Mouse (Mus musculus) intestine, postnatal 0 days (tissue): Measurements from ENCODE around the gene Ndufa13. TPM values are rescaled to one million over a fixed set of nuclear protein-coding genes. Genes with fewer than 3 reads are reported as not detected.

Source experiments
- ATAC-seq: fragments of 200-750 bp; cut with Nextera tagmentation; 2 replicates; pipeline ENCODE4 v1.8.0; 2017; ENCODE audit warnings: mild to moderate bottlenecking, moderate TSS enrichment, moderate library complexity
- H3K27ac ChIP-seq: fragments of 300-500 bp; sonication (generic); 2 replicates; pipeline ENCODE4 v1.5.1; 2014; ENCODE audit warnings: mild to moderate bottlenecking, low read depth, low read length, moderate library complexity
- H3K27me3 ChIP-seq: fragments of 300-500 bp; sonication (generic); replicated peaks from 2 replicates; pipeline ENCODE4 v1.6.1; 2014; ENCODE audit warnings: low read length, mixed read lengths; ENCODE audit not compliant: control insufficient read depth, insufficient read depth
- H3K36me3 ChIP-seq: fragments of 300-500 bp; sonication (generic); 2 replicates; pipeline ENCODE4 v1.6.1; 2014; ENCODE audit warnings: mild to moderate bottlenecking, moderate library complexity; ENCODE audit not compliant: control insufficient read depth, insufficient read depth
- H3K4me1 ChIP-seq: fragments of 300-500 bp; sonication (generic); replicated peaks from 2 replicates; pipeline ENCODE4 v1.6.1; 2014; ENCODE audit warnings: antibody characterized with exemption, low read length, mixed read lengths; ENCODE audit not compliant: control insufficient read depth, insufficient read depth
- H3K4me2 ChIP-seq: fragments of 300-500 bp; sonication (generic); replicated peaks from 2 replicates; pipeline ENCODE4 v1.6.1; 2014; ENCODE audit warnings: low read depth, mild to moderate bottlenecking, moderate library complexity
- H3K4me3 ChIP-seq: fragments of 300-500 bp; sonication (generic); 2 replicates; pipeline ENCODE4 v1.5.1; 2014; ENCODE audit warnings: low read depth, low read length
- H3K9ac ChIP-seq: fragments of 300-500 bp; sonication (generic); 2 replicates; pipeline ENCODE4 v1.6.1; 2014; ENCODE audit warnings: mild to moderate bottlenecking, low read depth, low read length
- H3K9me3 ChIP-seq: fragments of 300-500 bp; sonication (generic); 2 replicates; pipeline ENCODE4 v1.6.1; 2016; ENCODE audit warnings: mixed run types; ENCODE audit not compliant: control insufficient read depth
- CTCF ChIP-seq: sonication (generic); IDR thresholded peaks from 2 replicates; pipeline ENCODE4 v1.5.1; 2016; ENCODE audit warnings: low read depth, mild to moderate bottlenecking, control low read depth, antibody characterized with exemption, moderate library complexity
- WGBS: fragments of 180-500 bp; shearing (Covaris S2); extraction: QIAGEN DNeasy Blood & Tissue Kit; methylation state at CpG from one replicate; pipeline ENCODE4 v1.1.7; 2014; 5-methylcytosine and 5-hydroxymethylcytosine counted together
- polyA plus RNA-seq: library from polyadenylated mRNA; unstranded; fragments of >200 nt; fragmentation: Nextera tagmentation; extraction: Ambion mirVana; gene quantifications from 2 replicates; pipeline ENCODE4 v1.2.1, GENCODE M21; 2015

The Ndufa13 gene
- polyA plus RNA-seq, 1 experiment from 2014 or later: 310 TPM

DNA sequence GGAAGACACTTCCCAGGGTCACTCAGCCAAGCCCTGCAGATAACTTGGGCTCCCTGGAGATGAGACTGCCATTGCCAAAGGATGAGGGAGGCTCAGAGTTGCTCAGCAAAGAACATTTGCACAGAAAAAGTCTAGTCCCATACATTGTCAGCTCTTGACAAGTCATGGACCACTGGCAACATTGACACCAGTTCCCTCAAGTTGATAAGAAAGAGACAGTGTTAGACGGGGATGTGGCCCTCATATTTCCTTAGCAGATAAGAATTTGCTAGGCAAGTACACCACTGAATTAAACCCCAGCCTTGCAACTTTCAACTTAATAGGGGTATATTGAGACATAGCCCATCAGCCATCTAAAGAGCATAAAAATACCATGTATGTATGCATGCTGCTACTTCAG lies 21.6 kb upstream of the Ndufa13 start:
- H3K9me3 ChIP-seq: no peaks in the 10 kb centered on the region
- no peak for ATAC-seq
- no peak overlapping the region for H3K4me2 ChIP-seq
- no peak overlapping the region for H3K27ac ChIP-seq
- H3K36me3 ChIP-seq: peaks cover 19% of the 10 kb centered on the region; the same call in 1 of the 2 replicates
- peaks cover 3% of the 10 kb centered on the region; the same call in 1 of the 2 replicates for H3K4me1 ChIP-seq
- no peak overlapping the region for H3K9ac ChIP-seq
- WGBS: 38% methylated on average over 1 of the region's 1 CpGs
- H3K27me3 ChIP-seq: no peaks in the 10 kb centered on the region
- no peak overlapping the region for H3K4me3 ChIP-seq
- TF ChIP-seq CTCF: no peak

DNA sequence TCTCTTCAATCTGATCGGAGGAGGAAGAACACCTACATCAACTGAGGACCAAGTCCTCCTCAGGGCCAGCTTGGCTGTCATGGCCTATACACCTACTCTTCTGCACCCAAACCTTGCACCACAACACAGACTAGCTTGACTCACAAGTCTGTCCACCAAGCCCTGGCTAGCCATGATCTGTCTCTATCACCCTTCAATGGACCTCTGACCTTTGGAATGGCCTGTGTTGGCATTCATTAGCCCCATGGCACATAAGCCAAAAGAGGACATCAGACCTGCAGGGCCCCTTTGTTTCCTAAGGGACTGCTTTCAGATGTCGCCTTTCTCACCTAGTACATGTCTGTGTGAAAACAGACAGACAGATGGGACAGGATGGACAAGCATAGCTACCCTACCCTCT lies 18.8 kb upstream of the Ndufa13 start:
- H3K4me3 ChIP-seq: no peak overlapping the region
- H3K27ac ChIP-seq: peak overlapping the region; percentile 71
- peak; percentile 31; the same call in 1 of the 2 replicates for ATAC-seq
- H3K9me3 ChIP-seq: no peaks in the 10 kb centered on the region
- no peak for TF ChIP-seq CTCF
- peaks cover 3% of the 10 kb centered on the region; the same call in 1 of the 2 replicates for H3K4me1 ChIP-seq
- 0 out of 2 replicates have a peak overlapping the region, but pooled peaks have one; percentile 13 for H3K4me2 ChIP-seq
- H3K9ac ChIP-seq: no peak overlapping the region
- peaks cover 32% of the 10 kb centered on the region for H3K36me3 ChIP-seq
- WGBS: 82% methylated on average over 2 of the region's 2 CpGs
- H3K27me3 ChIP-seq: no peaks in the 10 kb centered on the region

DNA sequence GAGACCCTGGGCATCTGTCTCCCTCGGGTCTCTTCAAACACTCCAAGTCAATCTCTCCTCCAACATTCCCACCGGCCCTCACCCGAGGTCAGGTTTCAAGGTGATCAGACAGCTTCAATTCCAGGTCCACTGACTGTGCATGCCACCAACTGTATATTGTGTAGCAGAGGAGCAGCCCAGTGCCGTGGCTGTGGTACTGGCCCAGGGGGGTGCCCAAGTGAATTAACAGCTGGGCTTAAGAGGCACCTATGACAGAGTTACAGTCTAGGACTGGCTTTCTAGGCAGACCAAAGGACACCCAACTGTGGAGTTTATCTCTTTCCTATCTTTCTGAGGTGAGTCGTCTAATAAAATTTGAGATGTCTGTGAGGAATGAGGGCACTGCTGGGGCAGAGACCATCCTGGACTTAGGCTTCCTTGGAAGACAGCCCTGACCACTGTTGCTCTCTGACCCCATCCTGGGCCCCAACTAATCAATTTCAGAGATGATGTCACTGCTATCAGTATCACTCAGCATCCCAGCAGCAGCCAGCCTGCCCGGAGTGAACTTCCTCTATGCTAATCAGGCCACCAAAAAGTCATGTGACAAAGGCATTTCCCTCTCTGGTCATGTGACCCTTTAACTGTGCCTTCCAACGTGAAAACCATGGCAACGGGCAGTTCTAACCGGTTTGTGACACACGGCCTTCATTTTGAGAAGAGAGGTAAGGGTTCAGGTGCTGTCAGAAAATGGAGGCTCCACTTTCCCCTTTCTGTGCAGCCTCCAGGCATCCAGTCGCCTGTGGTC lies 17.7 kb upstream of the Ndufa13 start:
- Histone ChIP-seq H3K9me3 (no peaks in the 10 kb centered on the region), H3K27me3 (no peaks in the 10 kb centered on the region), H3K27ac (peak overlapping the region; percentile 71), H3K4me2 (peak overlapping the region; percentile 13; the same call in 1 of the 2 replicates), H3K4me1 (peaks cover 3% of the 10 kb centered on the region; the same call in 1 of the 2 replicates), H3K4me3 (no peak overlapping the region), H3K9ac (no peak overlapping the region), H3K36me3 (peaks cover 43% of the 10 kb centered on the region)
- WGBS: 32% methylated on average over 11 of the region's 11 CpGs
- TF ChIP-seq CTCF: no peak
- peak; percentile 81 for ATAC-seq

DNA sequence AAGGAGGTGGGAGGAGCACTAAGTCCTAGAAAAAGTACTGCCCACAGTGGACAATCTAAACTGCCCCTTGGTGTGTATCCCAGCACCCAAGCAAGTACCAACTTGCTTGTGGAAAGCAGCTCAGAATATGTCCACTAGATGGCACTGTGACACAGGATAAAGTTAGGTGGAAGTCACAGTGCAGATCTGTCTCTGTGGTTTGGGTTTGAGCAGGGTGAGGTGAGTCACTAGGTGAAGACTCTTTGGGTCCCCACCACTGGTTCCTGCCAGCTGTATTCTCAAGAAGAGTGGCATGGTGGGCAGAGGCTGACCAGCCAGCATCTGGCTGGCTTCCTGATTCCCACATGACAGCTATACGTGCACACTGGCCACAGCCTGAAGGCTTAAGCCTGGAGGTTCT lies 16.7 kb upstream of the Ndufa13 start:
- peak; percentile 94 for TF ChIP-seq CTCF
- Histone ChIP-seq H3K9ac (no peak overlapping the region), H3K9me3 (no peaks in the 10 kb centered on the region), H3K4me2 (no peak overlapping the region), H3K27me3 (no peaks in the 10 kb centered on the region), H3K27ac (no peak overlapping the region), H3K4me1 (peaks cover 3% of the 10 kb centered on the region; the same call in 1 of the 2 replicates), H3K36me3 (peaks cover 53% of the 10 kb centered on the region), H3K4me3 (no peak overlapping the region)
- ATAC-seq: no peak
- WGBS: 58% methylated on average over 1 of the region's 1 CpGs

DNA sequence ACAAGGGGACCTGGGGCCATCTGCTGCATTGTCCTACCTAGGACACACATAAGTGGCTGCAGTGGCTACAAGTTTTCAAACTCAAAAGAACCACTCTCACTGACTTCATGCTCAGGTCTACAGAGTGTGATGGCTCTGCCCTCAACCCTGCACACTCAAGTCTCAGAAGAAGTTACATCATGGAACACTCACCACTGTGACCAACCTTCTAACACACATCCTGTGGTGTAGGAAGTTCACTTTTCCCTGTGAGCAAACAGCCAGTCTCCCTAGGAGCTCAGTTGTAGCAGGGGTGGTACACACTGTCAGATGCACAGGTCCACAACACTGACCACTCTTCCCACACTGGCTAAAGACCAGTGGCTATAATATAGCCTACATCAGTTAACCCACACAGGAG lies 16.1 kb upstream of the Ndufa13 start:
- no peak overlapping the region for H3K4me3 ChIP-seq
- no peak overlapping the region for H3K27ac ChIP-seq
- no peaks in the 10 kb centered on the region for H3K27me3 ChIP-seq
- no peak overlapping the region for H3K4me2 ChIP-seq
- H3K9ac ChIP-seq: no peak overlapping the region
- H3K4me1 ChIP-seq: peaks cover 3% of the 10 kb centered on the region; the same call in 1 of the 2 replicates
- no peak for TF ChIP-seq CTCF
- peaks cover 54% of the 10 kb centered on the region for H3K36me3 ChIP-seq
- no peaks in the 10 kb centered on the region for H3K9me3 ChIP-seq
- ATAC-seq: no peak

DNA sequence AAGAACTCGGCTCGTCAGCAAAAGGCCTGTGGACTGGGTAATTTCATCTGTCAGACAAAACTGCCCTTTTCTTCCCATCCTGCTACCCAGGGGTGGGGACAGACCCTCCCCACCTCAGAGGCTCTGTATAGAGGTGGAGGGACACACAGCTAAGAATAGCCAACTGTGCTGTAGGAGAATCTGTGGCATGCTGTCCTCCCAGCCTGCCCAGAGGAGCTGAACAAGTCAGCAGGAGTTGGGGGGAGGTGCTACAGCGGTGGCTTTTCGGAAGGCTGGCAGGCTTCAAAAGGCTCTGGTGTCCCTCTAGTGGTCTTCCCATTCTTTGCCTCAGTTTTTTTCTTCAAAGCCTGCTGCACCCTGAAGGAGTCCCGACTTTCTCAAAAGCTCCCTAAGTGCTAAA lies 13.4 kb upstream of the Ndufa13 start:
- Histone ChIP-seq H3K9me3 (no peaks in the 10 kb centered on the region), H3K9ac (no peak overlapping the region), H3K4me3 (no peak overlapping the region), H3K36me3 (peaks cover 74% of the 10 kb centered on the region), H3K27me3 (no peaks in the 10 kb centered on the region), H3K27ac (no peak overlapping the region), H3K4me1 (no peaks in the 10 kb centered on the region), H3K4me2 (no peak overlapping the region)
- TF ChIP-seq CTCF: peak; percentile 57
- no peak for ATAC-seq
- WGBS: 41% methylated on average over 5 of the region's 5 CpGs
